Mouse (Mus musculus): ENCODE results near the gene Grwd1. TPM values are rescaled to one million over a fixed set of nuclear protein-coding genes. Genes with fewer than 3 reads are reported as not detected.
"Not testable (repeated sequence)": the region's sequence is repeated elsewhere in the genome, so short reads cannot be mapped to it uniquely, and the experiment has no call there.

Gene Grwd1
- 33.5 and 36.2 TPM in 2 replicates for polyA plus RNA-seq (2014; fragmentation: Nextera tagmentation; extraction: Ambion mirVana)

GRCm38 (mm10) chr7:45830427-45831127 is at the start of gene Grwd1:
TSS of gene Grwd1 (minus strand) at chr7:45830944.
- Histone ChIP-seq H3K9me3 (ENCODE audit: control insufficient read depth, low read length) (no peaks in the 10 kb centered on the region), H3K4me2 (ENCODE audit: low read length) (peak within 1 kb of the TSS; percentile 74), H3K9ac (ENCODE audit: low read length) (peak within 1 kb of the TSS; percentile 83), H3K27me3 (ENCODE audit: control insufficient read depth, insufficient read depth, low read length) (peaks cover 46% of the 10 kb centered on the region), H3K4me3 (ENCODE audit: control insufficient read depth in 1 of 2, insufficient read depth in 1 of 2, low read depth in 1 of 2, low read length in 2 of 2) (peak within 1 kb of the TSS; percentile 68 to 82), H3K36me3 (ENCODE audit: control insufficient read depth, insufficient read depth, low read length) (peaks cover 40% of the 10 kb centered on the region), H3K27ac (replicated peaks in 1 of 2; ENCODE audit: control insufficient read depth in 1 of 2, insufficient read depth in 1 of 2, low read depth in 2 of 2, low read length in 2 of 2) (peak within 1 kb of the TSS; percentile 73 to 79), H3K4me1 (ENCODE audit: control insufficient read depth in 2 of 2, insufficient read depth in 2 of 2, low read length in 2 of 2) (peaks cover 3 to 20% of the 10 kb centered on the region in 2 experiments; a peak in 3 of 4 replicates)
- peak; percentile 51 for ATAC-seq (ENCODE audit: insufficient number of reproducible peaks, insufficient read depth, low FRiP score, low read depth)
- WGBS: under 1% methylated on average over 35 of the region's 35 CpGs

- Histone ChIP-seq H3K4me2 (ENCODE audit: low read length) (no peak overlapping the region), H3K27me3 (ENCODE audit: control insufficient read depth, insufficient read depth, low read length) (no peaks in the 10 kb centered on the region), H3K9ac (ENCODE audit: low read length) (no peak overlapping the region), H3K36me3 (ENCODE audit: control insufficient read depth, insufficient read depth, low read length) (peaks cover 99% of the 10 kb centered on the region), H3K27ac (replicated peaks in 1 of 2; ENCODE audit: control insufficient read depth in 1 of 2, insufficient read depth in 1 of 2, low read depth in 2 of 2, low read length in 2 of 2) (no peak overlapping the region), H3K4me3 (ENCODE audit: control insufficient read depth in 1 of 2, insufficient read depth in 1 of 2, low read depth in 1 of 2, low read length in 2 of 2) (no peak overlapping the region), H3K4me1 (ENCODE audit: control insufficient read depth in 2 of 2, insufficient read depth in 2 of 2, low read length in 2 of 2) (no peaks in the 10 kb centered on the region), H3K9me3 (ENCODE audit: control insufficient read depth, low read length) (0 out of 2 replicates have a peak, but pooled peaks cover 2% of the 10 kb centered on the region)
- 97% methylated on average over 4 of the region's 4 CpGs for WGBS
- no peak for ATAC-seq (ENCODE audit: insufficient number of reproducible peaks, insufficient read depth, low FRiP score, low read depth)
These were observed 49.8 kb upstream of the Grwd1 start for GRCm38 (mm10) chr7:45880531-45880930.

GRCm38 (mm10) chr7:45878278-45878677 is 47.5 kb upstream of the Grwd1 start, which contains the start of gene Grin2d:
TSS of gene Grin2d (minus strand) at chr7:45878378.
- H3K27ac ChIP-seq (replicated peaks in 1 of 2; ENCODE audit: control insufficient read depth in 1 of 2, insufficient read depth in 1 of 2, low read depth in 2 of 2, low read length in 2 of 2); H3K27me3 ChIP-seq (ENCODE audit: control insufficient read depth, insufficient read depth, low read length); H3K4me3 ChIP-seq (ENCODE audit: control insufficient read depth in 1 of 2, insufficient read depth in 1 of 2, low read depth in 1 of 2, low read length in 2 of 2); H3K9me3 ChIP-seq (ENCODE audit: control insufficient read depth, low read length); H3K4me2 ChIP-seq (ENCODE audit: low read length); H3K9ac ChIP-seq (ENCODE audit: low read length); ATAC-seq (ENCODE audit: insufficient number of reproducible peaks, insufficient read depth, low FRiP score, low read depth): not testable (repeated sequence)
- Histone ChIP-seq H3K36me3 (ENCODE audit: control insufficient read depth, insufficient read depth, low read length) (peaks cover 93% of the 10 kb centered on the region), H3K4me1 (ENCODE audit: control insufficient read depth in 2 of 2, insufficient read depth in 2 of 2, low read length in 2 of 2) (peaks cover 7 to 16% of the 10 kb centered on the region in 2 experiments)
- WGBS: 90% methylated on average over 1 of the region's 1 CpGs

GRCm38 (mm10) chr7:45876895-45877294 is 46.2 kb upstream of the Grwd1 start:
- Histone ChIP-seq H3K4me3 (ENCODE audit: control insufficient read depth in 1 of 2, insufficient read depth in 1 of 2, low read depth in 1 of 2, low read length in 2 of 2) (no peak overlapping the region), H3K9ac (ENCODE audit: low read length) (no peak overlapping the region), H3K27me3 (ENCODE audit: control insufficient read depth, insufficient read depth, low read length) (no peaks in the 10 kb centered on the region; the same call in 1 of the 2 replicates), H3K4me2 (ENCODE audit: low read length) (no peak overlapping the region), H3K36me3 (ENCODE audit: control insufficient read depth, insufficient read depth, low read length) (peaks cover 80% of the 10 kb centered on the region), H3K4me1 (ENCODE audit: control insufficient read depth in 2 of 2, insufficient read depth in 2 of 2, low read length in 2 of 2) (peaks cover 7 to 16% of the 10 kb centered on the region in 2 experiments), H3K9me3 (ENCODE audit: control insufficient read depth, low read length) (0 out of 2 replicates have a peak, but pooled peaks cover 2% of the 10 kb centered on the region), H3K27ac (replicated peaks in 1 of 2; ENCODE audit: control insufficient read depth in 1 of 2, insufficient read depth in 1 of 2, low read depth in 2 of 2, low read length in 2 of 2) (no peak overlapping the region)
- WGBS: 94% methylated on average over 7 of the region's 7 CpGs
- no peak for ATAC-seq (ENCODE audit: insufficient number of reproducible peaks, insufficient read depth, low FRiP score, low read depth)

- H3K9me3 ChIP-seq (ENCODE audit: control insufficient read depth, low read length): no peaks in the 10 kb centered on the region
- peak overlapping the region; percentile 84 to 94 for H3K4me3 ChIP-seq (ENCODE audit: control insufficient read depth in 1 of 2, insufficient read depth in 1 of 2, low read depth in 1 of 2, low read length in 2 of 2)
- H3K4me1 ChIP-seq (ENCODE audit: control insufficient read depth in 2 of 2, insufficient read depth in 2 of 2, low read length in 2 of 2): peaks cover 20 to 42% of the 10 kb centered on the region in 2 experiments
- peak overlapping the region; percentile 98 for H3K9ac ChIP-seq (ENCODE audit: low read length)
- peak overlapping the region; percentile 93 for H3K4me2 ChIP-seq (ENCODE audit: low read length)
- H3K27me3 ChIP-seq (ENCODE audit: control insufficient read depth, insufficient read depth, low read length): peaks cover 28% of the 10 kb centered on the region
- H3K27ac ChIP-seq (replicated peaks in 1 of 2; ENCODE audit: control insufficient read depth in 1 of 2, insufficient read depth in 1 of 2, low read depth in 2 of 2, low read length in 2 of 2): peak overlapping the region; percentile 93 to 94
- 3% methylated on average over 26 of the region's 28 CpGs for WGBS
- H3K36me3 ChIP-seq (ENCODE audit: control insufficient read depth, insufficient read depth, low read length): peaks cover 44% of the 10 kb centered on the region
- ATAC-seq (ENCODE audit: insufficient number of reproducible peaks, insufficient read depth, low FRiP score, low read depth): peak; percentile 23; the same call in 1 of the 2 replicates
These were observed 42.6 kb upstream of the Grwd1 start for GRCm38 (mm10) chr7:45873061-45873947.

- H3K4me1 ChIP-seq (ENCODE audit: control insufficient read depth in 2 of 2, insufficient read depth in 2 of 2, low read length in 2 of 2): peaks cover 20 to 43% of the 10 kb centered on the region in 2 experiments
- under 1% methylated on average over 18 of the region's 18 CpGs for WGBS
- peak within 1 kb of the TSS; percentile 93 for H3K4me2 ChIP-seq (ENCODE audit: low read length)
- H3K27ac ChIP-seq (replicated peaks in 1 of 2; ENCODE audit: control insufficient read depth in 1 of 2, insufficient read depth in 1 of 2, low read depth in 2 of 2, low read length in 2 of 2): peak within 1 kb of the TSS; percentile 93 to 94
- H3K9ac ChIP-seq (ENCODE audit: low read length): peak within 1 kb of the TSS; percentile 98
- H3K9me3 ChIP-seq (ENCODE audit: control insufficient read depth, low read length): no peaks in the 10 kb centered on the region
- peak; percentile 62 for ATAC-seq (ENCODE audit: insufficient number of reproducible peaks, insufficient read depth, low FRiP score, low read depth)
- peak within 1 kb of the TSS; percentile 84 to 94 for H3K4me3 ChIP-seq (ENCODE audit: control insufficient read depth in 1 of 2, insufficient read depth in 1 of 2, low read depth in 1 of 2, low read length in 2 of 2)
- H3K36me3 ChIP-seq (ENCODE audit: control insufficient read depth, insufficient read depth, low read length): peaks cover 38% of the 10 kb centered on the region
- H3K27me3 ChIP-seq (ENCODE audit: control insufficient read depth, insufficient read depth, low read length): peaks cover 35% of the 10 kb centered on the region
These were observed 41.9 kb upstream of the Grwd1 start, which contains the start of gene Kdelr1 for GRCm38 (mm10) chr7:45872624-45873023. TSS of gene Kdelr1 (plus strand) at chr7:45872772.

- Histone ChIP-seq H3K4me3 (ENCODE audit: control insufficient read depth in 1 of 2, insufficient read depth in 1 of 2, low read depth in 1 of 2, low read length in 2 of 2) (peak overlapping the region; percentile 15 to 16), H3K9me3 (ENCODE audit: control insufficient read depth, low read length) (no peaks in the 10 kb centered on the region), H3K27ac (replicated peaks in 1 of 2; ENCODE audit: control insufficient read depth in 1 of 2, insufficient read depth in 1 of 2, low read depth in 2 of 2, low read length in 2 of 2) (no peak overlapping the region), H3K4me2 (ENCODE audit: low read length) (peak overlapping the region; percentile 54), H3K36me3 (ENCODE audit: control insufficient read depth, insufficient read depth, low read length) (peaks cover 17% of the 10 kb centered on the region), H3K4me1 (ENCODE audit: control insufficient read depth in 2 of 2, insufficient read depth in 2 of 2, low read length in 2 of 2) (peaks cover 28 to 55% of the 10 kb centered on the region in 2 experiments), H3K9ac (ENCODE audit: low read length) (peak overlapping the region; percentile 63), H3K27me3 (ENCODE audit: control insufficient read depth, insufficient read depth, low read length) (peaks cover 40% of the 10 kb centered on the region)
- WGBS: 2% methylated on average over 30 of the region's 30 CpGs
- ATAC-seq (ENCODE audit: insufficient number of reproducible peaks, insufficient read depth, low FRiP score, low read depth): no peak
These were observed 39.7 kb upstream of the Grwd1 start for GRCm38 (mm10) chr7:45870282-45871058.

Data from heart, embryonic 14.5 days (tissue).